Mouse (Mus musculus): ENCODE data around the gene Elmo2. TPM values are rescaled to one million over a fixed set of nuclear protein-coding genes. Genes with fewer than 3 reads are reported as not detected.

Elmo2 gene
- polyA plus RNA-seq, 1 experiment: 56.3 TPM

DNA sequence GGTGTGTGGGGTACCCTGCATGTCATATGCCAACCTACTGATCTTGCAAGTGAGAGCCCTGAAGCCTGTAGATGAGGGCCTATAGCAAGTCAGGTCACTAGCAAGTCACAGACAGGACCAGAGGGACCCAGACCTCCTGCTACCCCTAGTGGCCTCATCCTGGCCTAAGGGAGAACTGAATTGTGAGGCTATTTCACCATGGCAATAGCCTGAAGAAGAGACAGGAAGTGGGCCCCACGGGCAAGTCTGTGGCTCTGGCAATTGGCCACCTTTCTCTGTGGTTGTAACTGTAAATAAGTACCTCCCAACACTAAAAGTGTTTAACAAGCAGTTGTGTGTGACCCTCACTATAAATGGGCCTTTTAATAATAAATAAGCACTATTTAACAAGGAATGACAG lies 75.4 kb downstream of the Elmo2 start:
- DNase-seq: no peak
- Histone ChIP-seq H3K27ac (ENCODE audit: insufficient read depth, low read depth, low read length) (no peak overlapping the region), H3K4me1 (ENCODE audit: control insufficient read depth, insufficient read depth, low read length) (no peaks in the 10 kb centered on the region), H3K36me3 (ENCODE audit: control insufficient read depth, insufficient read depth, low read length) (no peaks in the 10 kb centered on the region), H3K4me3 (ENCODE audit: insufficient read depth, low read depth, low read length) (no peak overlapping the region), H3K27me3 (replicated peaks; ENCODE audit: control insufficient read depth, insufficient read depth, low read length) (no peaks in the 10 kb centered on the region)
- WGBS: 21% methylated on average over 1 of the region's 1 CpGs
- TF ChIP-seq CTCF (conservative IDR thresholded peaks at IDR 0.05; ENCODE audit: insufficient read depth, insufficient read length, low read depth, low read length) (no peak), POLR2A (IDR thresholded peaks at IDR 0.05; ENCODE audit: low read depth, low read length) (no peak)

GRCm38 (mm10) chr2:165248967-165249366 lies 77.3 kb downstream of the Elmo2 start:
- Histone ChIP-seq H3K27ac (ENCODE audit: insufficient read depth, low read depth, low read length) (no peak overlapping the region), H3K4me1 (ENCODE audit: control insufficient read depth, insufficient read depth, low read length) (no peaks in the 10 kb centered on the region), H3K36me3 (ENCODE audit: control insufficient read depth, insufficient read depth, low read length) (no peaks in the 10 kb centered on the region), H3K4me3 (ENCODE audit: insufficient read depth, low read depth, low read length) (no peak overlapping the region), H3K27me3 (replicated peaks; ENCODE audit: control insufficient read depth, insufficient read depth, low read length) (no peaks in the 10 kb centered on the region)
- no peak for DNase-seq
- TF ChIP-seq POLR2A (IDR thresholded peaks at IDR 0.05; ENCODE audit: low read depth, low read length) (no peak), CTCF (conservative IDR thresholded peaks at IDR 0.05; ENCODE audit: insufficient read depth, insufficient read length, low read depth, low read length) (no peak)
- WGBS: 26% methylated on average over 3 of the region's 3 CpGs

GRCm38 (mm10) chr2:165246349-165246748 lies 79.9 kb downstream of the Elmo2 start:
- TF ChIP-seq CTCF (conservative IDR thresholded peaks at IDR 0.05; ENCODE audit: insufficient read depth, insufficient read length, low read depth, low read length) (no peak), POLR2A (IDR thresholded peaks at IDR 0.05; ENCODE audit: low read depth, low read length) (no peak)
- WGBS: 45% methylated on average over 11 of the region's 11 CpGs
- Histone ChIP-seq H3K4me1 (ENCODE audit: control insufficient read depth, insufficient read depth, low read length) (no peaks in the 10 kb centered on the region), H3K27ac (ENCODE audit: insufficient read depth, low read depth, low read length) (no peak overlapping the region), H3K4me3 (ENCODE audit: insufficient read depth, low read depth, low read length) (no peak overlapping the region), H3K27me3 (replicated peaks; ENCODE audit: control insufficient read depth, insufficient read depth, low read length) (no peaks in the 10 kb centered on the region), H3K36me3 (ENCODE audit: control insufficient read depth, insufficient read depth, low read length) (no peaks in the 10 kb centered on the region)
- DNase-seq: no peak

DNA sequence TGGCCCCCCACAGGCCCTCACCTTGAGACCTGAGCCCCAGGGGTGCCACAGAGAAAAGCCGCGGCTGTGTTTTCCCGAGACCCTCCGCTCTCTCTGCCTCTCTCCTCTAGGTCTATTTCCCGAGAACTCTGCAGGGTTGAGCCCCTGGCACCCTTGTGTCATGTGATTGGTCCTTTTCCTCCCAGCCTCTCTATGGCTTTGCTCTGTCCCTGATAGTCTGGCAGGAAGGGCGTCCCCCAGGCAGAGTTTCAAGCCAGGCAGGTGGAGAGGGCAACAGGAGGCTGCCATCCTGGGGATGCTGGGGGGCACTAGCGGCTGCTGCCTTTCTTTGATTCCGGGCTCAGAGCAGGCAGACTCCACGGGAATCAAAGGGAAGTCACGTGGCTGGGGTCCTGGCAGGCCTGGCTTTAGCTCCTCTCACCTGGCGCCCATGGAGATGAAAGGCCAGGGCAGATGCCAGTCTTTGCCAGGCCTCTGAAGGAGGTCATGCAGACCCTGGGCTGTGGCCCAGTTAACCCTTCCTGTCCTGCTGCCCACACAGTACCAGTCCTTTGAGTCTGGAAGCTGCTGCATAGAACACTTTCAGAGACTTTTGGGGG lies 83.1 kb downstream of the Elmo2 start:
- Histone ChIP-seq H3K4me3 (ENCODE audit: insufficient read depth, low read depth, low read length) (no peak overlapping the region), H3K36me3 (ENCODE audit: control insufficient read depth, insufficient read depth, low read length) (no peaks in the 10 kb centered on the region), H3K4me1 (ENCODE audit: control insufficient read depth, insufficient read depth, low read length) (no peaks in the 10 kb centered on the region), H3K27ac (ENCODE audit: insufficient read depth, low read depth, low read length) (no peak overlapping the region), H3K27me3 (replicated peaks; ENCODE audit: control insufficient read depth, insufficient read depth, low read length) (no peaks in the 10 kb centered on the region; the same call in 1 of the 2 replicates)
- DNase-seq: no peak
- TF ChIP-seq CTCF (conservative IDR thresholded peaks at IDR 0.05; ENCODE audit: insufficient read depth, insufficient read length, low read depth, low read length): no peak
- no peak for TF ChIP-seq POLR2A (IDR thresholded peaks at IDR 0.05; ENCODE audit: low read depth, low read length)
- 14% methylated on average over 11 of the region's 11 CpGs for WGBS

DNA sequence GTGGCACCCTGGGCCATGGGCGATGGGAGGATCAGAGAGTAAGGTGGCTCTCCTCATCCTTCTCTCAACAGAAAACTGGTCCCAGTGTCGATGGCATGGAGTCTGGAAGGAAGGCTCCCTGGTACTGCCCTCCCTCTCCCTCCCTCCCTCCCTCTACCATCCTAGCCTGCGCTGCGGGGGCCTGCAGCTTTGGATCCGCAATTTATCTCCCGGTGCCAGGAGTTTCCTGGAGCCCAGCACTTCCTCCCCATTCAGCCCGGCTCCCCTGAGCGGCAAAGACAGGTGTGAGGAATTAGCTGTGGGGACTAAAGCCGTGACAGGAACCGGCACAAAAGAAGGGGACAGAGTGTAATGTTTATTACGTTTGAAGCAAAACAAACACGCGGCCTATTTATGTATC lies 83.7 kb downstream of the Elmo2 start:
- no peaks in the 10 kb centered on the region; the same call in 1 of the 2 replicates for H3K27me3 ChIP-seq (replicated peaks; ENCODE audit: control insufficient read depth, insufficient read depth, low read length)
- no peaks in the 10 kb centered on the region for H3K36me3 ChIP-seq (ENCODE audit: control insufficient read depth, insufficient read depth, low read length)
- TF ChIP-seq POLR2A (IDR thresholded peaks at IDR 0.05; ENCODE audit: low read depth, low read length): no peak
- no peak for TF ChIP-seq CTCF (conservative IDR thresholded peaks at IDR 0.05; ENCODE audit: insufficient read depth, insufficient read length, low read depth, low read length)
- H3K27ac ChIP-seq (ENCODE audit: insufficient read depth, low read depth, low read length): no peak overlapping the region
- H3K4me1 ChIP-seq (ENCODE audit: control insufficient read depth, insufficient read depth, low read length): no peaks in the 10 kb centered on the region
- H3K4me3 ChIP-seq (ENCODE audit: insufficient read depth, low read depth, low read length): no peak overlapping the region
- 6% methylated on average over 13 of the region's 13 CpGs for WGBS
- no peak for DNase-seq

- no peak for TF ChIP-seq CTCF (conservative IDR thresholded peaks at IDR 0.05; ENCODE audit: insufficient read depth, insufficient read length, low read depth, low read length)
- no peak for TF ChIP-seq POLR2A (IDR thresholded peaks at IDR 0.05; ENCODE audit: low read depth, low read length)
- Histone ChIP-seq H3K4me3 (ENCODE audit: insufficient read depth, low read depth, low read length) (no peak overlapping the region), H3K27me3 (replicated peaks; ENCODE audit: control insufficient read depth, insufficient read depth, low read length) (no peaks in the 10 kb centered on the region; the same call in 1 of the 2 replicates), H3K27ac (ENCODE audit: insufficient read depth, low read depth, low read length) (no peak overlapping the region), H3K4me1 (ENCODE audit: control insufficient read depth, insufficient read depth, low read length) (no peaks in the 10 kb centered on the region), H3K36me3 (ENCODE audit: control insufficient read depth, insufficient read depth, low read length) (no peaks in the 10 kb centered on the region)
- DNase-seq: no peak
- 61% methylated on average over 7 of the region's 7 CpGs for WGBS
These were observed 84.5 kb downstream of the Elmo2 start for GRCm38 (mm10) chr2:165241786-165242185.

DNA sequence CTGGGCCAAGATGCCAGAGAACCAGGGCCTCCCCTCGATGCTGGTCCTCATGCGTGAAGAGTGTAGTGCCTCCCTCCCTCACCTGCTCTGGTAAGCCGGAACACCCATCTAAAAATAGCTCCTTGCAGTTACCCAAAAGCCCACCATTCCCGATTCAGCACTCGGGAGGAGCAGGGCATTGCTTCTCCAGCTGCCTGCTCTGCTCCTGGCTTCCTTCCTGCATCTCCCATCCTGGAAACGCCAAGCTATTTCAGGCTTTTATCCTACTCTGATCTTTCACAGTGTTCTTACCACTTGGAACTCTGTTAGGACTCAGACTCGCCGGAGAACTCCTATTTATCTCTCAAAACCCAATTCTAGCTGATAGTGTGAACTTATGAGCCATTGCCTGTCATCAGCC lies 85.9 kb downstream of the Elmo2 start:
- Histone ChIP-seq H3K27me3 (replicated peaks; ENCODE audit: control insufficient read depth, insufficient read depth, low read length) (no peaks in the 10 kb centered on the region; the same call in 1 of the 2 replicates), H3K4me3 (ENCODE audit: insufficient read depth, low read depth, low read length) (no peak overlapping the region), H3K27ac (ENCODE audit: insufficient read depth, low read depth, low read length) (no peak overlapping the region), H3K36me3 (ENCODE audit: control insufficient read depth, insufficient read depth, low read length) (no peaks in the 10 kb centered on the region), H3K4me1 (ENCODE audit: control insufficient read depth, insufficient read depth, low read length) (no peaks in the 10 kb centered on the region)
- TF ChIP-seq CTCF (conservative IDR thresholded peaks at IDR 0.05; ENCODE audit: insufficient read depth, insufficient read length, low read depth, low read length) (no peak), POLR2A (IDR thresholded peaks at IDR 0.05; ENCODE audit: low read depth, low read length) (no peak)
- WGBS: 25% methylated on average over 8 of the region's 8 CpGs
- no peak for DNase-seq
